Mouse (Mus musculus) heart, embryonic 14.5 days (tissue): Measurements from ENCODE around the gene Osm. TPM values are rescaled to one million over a fixed set of nuclear protein-coding genes. Genes with fewer than 3 reads are reported as not detected.

Experiments
- ATAC-seq: fragments of 200-750 bp; cut with Nextera tagmentation; 2 replicates; pipeline ENCODE4 v1.8.0; 2017; ENCODE audit warnings: low read depth, moderate TSS enrichment; ENCODE audit not compliant: insufficient number of reproducible peaks, insufficient read depth, low FRiP score
- H3K27ac ChIP-seq, 2 experiments: fragments of 200-500 bp in 1 of 2; fragments of 300-500 bp in 1 of 2; sonication (generic) in 1 of 2; replicated peaks in 1 of 2; 2 replicates each; pipeline ENCODE4 v1.5.1; 2012 to 2014; ENCODE audit warnings: low read depth in 2 of 2, low read length in 2 of 2, control low read depth in 1 of 2, mild to moderate bottlenecking in 1 of 2, mixed read lengths in 1 of 2; ENCODE audit not compliant: control insufficient read depth in 1 of 2, insufficient read depth in 1 of 2
- H3K27me3 ChIP-seq: fragments of 300-500 bp; sonication (generic); 2 replicates; pipeline ENCODE4 v1.6.1; 2014; ENCODE audit warnings: mild to moderate bottlenecking, low read length, control low read depth; ENCODE audit not compliant: control insufficient read depth, insufficient read depth
- H3K36me3 ChIP-seq: fragments of 300-500 bp; sonication (generic); 2 replicates; pipeline ENCODE4 v1.6.1; 2014; ENCODE audit warnings: mild to moderate bottlenecking, control low read depth, low read length, mixed read lengths; ENCODE audit not compliant: control insufficient read depth, insufficient read depth
- H3K4me1 ChIP-seq, 2 experiments: fragments of 200-500 bp in 1 of 2; fragments of 300-500 bp in 1 of 2; sonication (generic) in 1 of 2; 2 replicates each; pipeline ENCODE4 v1.6.1; 2012 to 2014; ENCODE audit warnings: low read length in 2 of 2, control low read depth in 1 of 2, mixed read lengths in 1 of 2; ENCODE audit not compliant: control insufficient read depth in 2 of 2, insufficient read depth in 2 of 2
- H3K4me2 ChIP-seq: fragments of 300-500 bp; sonication (generic); 2 replicates; pipeline ENCODE4 v1.6.1; 2014; ENCODE audit warnings: mild to moderate bottlenecking, low read length
- H3K4me3 ChIP-seq, 2 experiments: fragments of 200-500 bp in 1 of 2; fragments of 300-500 bp in 1 of 2; sonication (generic) in 1 of 2; 2 replicates each; pipeline ENCODE4 v1.5.1; 2012 to 2014; ENCODE audit warnings: low read length in 2 of 2, mild to moderate bottlenecking in 2 of 2, control low read depth in 1 of 2, low read depth in 1 of 2, moderate library complexity in 1 of 2; ENCODE audit not compliant: control insufficient read depth in 1 of 2, insufficient read depth in 1 of 2
- H3K9ac ChIP-seq: fragments of 300-500 bp; sonication (generic); 2 replicates; pipeline ENCODE4 v1.6.1; 2014; ENCODE audit warnings: mild to moderate bottlenecking, low read length
- H3K9me3 ChIP-seq: fragments of 300-500 bp; sonication (generic); 2 replicates; pipeline ENCODE4 v1.6.1; 2016; ENCODE audit warnings: low read length, control low read depth; ENCODE audit not compliant: control insufficient read depth
- WGBS: fragments of 180-500 bp; shearing (Covaris S2); extraction: QIAGEN DNeasy Blood & Tissue Kit; methylation state at CpG from one replicate; pipeline ENCODE4 v1.1.7; 2014; 5-methylcytosine and 5-hydroxymethylcytosine counted together
- polyA plus RNA-seq: library from polyadenylated mRNA; unstranded; fragments of >200 nt; fragmentation: Nextera tagmentation; extraction: Ambion mirVana; gene quantifications from 2 replicates; pipeline ENCODE4 v1.2.1, GENCODE M21; 2014

Gene Osm
- polyA plus RNA-seq, 1 experiment from 2014 or later, result not detected

- WGBS, result 84% methylated on average over 7 of the region's 7 CpGs
These were observed 30.3 kb upstream of the Osm start for GRCm38 (mm10) chr11:4205951-4206350.

GRCm38 (mm10) chr11:4206563-4206962, 29.7 kb upstream of the Osm start:
- H3K4me2 ChIP-seq, result no peak overlapping the region
- no peak overlapping the region for H3K27ac ChIP-seq
- ATAC-seq, result no peak
- 30% methylated on average over 6 of the region's 6 CpGs for WGBS
- H3K4me1 ChIP-seq, result peaks cover 5 to 19% of the 10 kb centered on the region in 2 experiments
- no peak overlapping the region for H3K4me3 ChIP-seq
- peaks cover 37% of the 10 kb centered on the region for H3K36me3 ChIP-seq
- no peak overlapping the region for H3K9ac ChIP-seq
- H3K27me3 ChIP-seq, result no peaks in the 10 kb centered on the region
- no peaks in the 10 kb centered on the region for H3K9me3 ChIP-seq

More at GRCm38 (mm10) chr11:4205951-4206350, 30.3 kb upstream of the Osm start:
- Histone ChIP-seq H3K36me3 (peaks cover 32% of the 10 kb centered on the region), H3K27me3 (no peaks in the 10 kb centered on the region), H3K4me2 (no peak overlapping the region), H3K27ac (no peak overlapping the region), H3K9me3 (no peaks in the 10 kb centered on the region), H3K4me1 (peaks cover 5 to 19% of the 10 kb centered on the region in 2 experiments), H3K9ac (no peak overlapping the region), H3K4me3 (no peak overlapping the region)
- ATAC-seq, result no peak

GRCm38 (mm10) chr11:4207655-4208054, 28.6 kb upstream of the Osm start:
- no peak for ATAC-seq
- Histone ChIP-seq H3K9ac (no peak overlapping the region), H3K27me3 (no peaks in the 10 kb centered on the region), H3K36me3 (peaks cover 46% of the 10 kb centered on the region), H3K4me1 (peaks cover 5 to 19% of the 10 kb centered on the region in 2 experiments), H3K27ac (no peak overlapping the region), H3K9me3 (no peaks in the 10 kb centered on the region), H3K4me3 (no peak overlapping the region), H3K4me2 (no peak overlapping the region)
- WGBS, result 88% methylated on average over 9 of the region's 9 CpGs

- no peak overlapping the region for H3K4me2 ChIP-seq
- no peak overlapping the region for H3K27ac ChIP-seq
- peaks cover 2 to 11% of the 10 kb centered on the region in 2 experiments; a peak in 3 of 4 replicates for H3K4me1 ChIP-seq
- WGBS, result 76% methylated on average over 5 of the region's 5 CpGs
- H3K4me3 ChIP-seq, result no peak overlapping the region
- peaks cover 65% of the 10 kb centered on the region for H3K36me3 ChIP-seq
- no peak overlapping the region for H3K9ac ChIP-seq
- ATAC-seq, result no peak
- H3K9me3 ChIP-seq, result no peaks in the 10 kb centered on the region
- no peaks in the 10 kb centered on the region for H3K27me3 ChIP-seq
These were observed 26.7 kb upstream of the Osm start for GRCm38 (mm10) chr11:4209556-4209955.

- Histone ChIP-seq H3K9me3 (no peaks in the 10 kb centered on the region), H3K27ac (no peak overlapping the region), H3K27me3 (no peaks in the 10 kb centered on the region), H3K4me1 (peaks cover 1 to 6% of the 10 kb centered on the region in 2 experiments), H3K9ac (no peak overlapping the region), H3K4me3 (no peak overlapping the region), H3K4me2 (no peak overlapping the region), H3K36me3 (peaks cover 72% of the 10 kb centered on the region)
- 63% methylated on average over 1 of the region's 1 CpGs for WGBS
- ATAC-seq, result no peak
These were observed 25.4 kb upstream of the Osm start for GRCm38 (mm10) chr11:4210786-4211185.

GRCm38 (mm10) chr11:4213107-4213506, 23.1 kb upstream of the Osm start:
- no peak overlapping the region for H3K9ac ChIP-seq
- H3K4me3 ChIP-seq, result no peak overlapping the region
- H3K27ac ChIP-seq, result no peak overlapping the region
- no peak for ATAC-seq
- H3K27me3 ChIP-seq, result no peaks in the 10 kb centered on the region
- no peak overlapping the region for H3K4me2 ChIP-seq
- H3K36me3 ChIP-seq, result peaks cover 60% of the 10 kb centered on the region
- peaks cover 15 to 18% of the 10 kb centered on the region in 2 experiments for H3K4me1 ChIP-seq
- 70% methylated on average over 10 of the region's 10 CpGs for WGBS
- no peaks in the 10 kb centered on the region for H3K9me3 ChIP-seq

GRCm38 (mm10) chr11:4214572-4214971, 21.6 kb upstream of the Osm start:
- Histone ChIP-seq H3K9me3 (no peaks in the 10 kb centered on the region), H3K36me3 (peaks cover 55% of the 10 kb centered on the region), H3K4me1 (peaks cover 21 to 29% of the 10 kb centered on the region in 2 experiments), H3K9ac (no peak overlapping the region), H3K27me3 (no peaks in the 10 kb centered on the region), H3K27ac (no peak overlapping the region), H3K4me2 (no peak overlapping the region), H3K4me3 (no peak overlapping the region)
- no peak for ATAC-seq
- WGBS, result 88% methylated on average over 14 of the region's 14 CpGs

- Histone ChIP-seq H3K9me3 (no peaks in the 10 kb centered on the region), H3K4me1 (peaks cover 21 to 29% of the 10 kb centered on the region in 2 experiments), H3K36me3 (peaks cover 51% of the 10 kb centered on the region), H3K27me3 (no peaks in the 10 kb centered on the region; the same call in 1 of the 2 replicates), H3K27ac (no peak overlapping the region), H3K4me3 (no peak overlapping the region), H3K4me2 (no peak overlapping the region), H3K9ac (no peak overlapping the region)
- ATAC-seq, result no peak
- 78% methylated on average over 10 of the region's 10 CpGs for WGBS
These were observed 21.2 kb upstream of the Osm start for GRCm38 (mm10) chr11:4215061-4215460.
